Mouse (Mus musculus): ENCODE results near the gene Cdk20. TPM values are rescaled to one million over a fixed set of nuclear protein-coding genes. Genes with fewer than 3 reads are reported as not detected.

Cdk20 gene
- polyA plus RNA-seq, 1 experiment from 2014 or later, result 9.4 TPM

GRCm38 (mm10) chr13:64437801-64438200 is 5.7 kb downstream of the Cdk20 start:
- Histone ChIP-seq H3K27me3 (ENCODE audit: control insufficient read depth, insufficient read depth, low read length) (no peaks in the 10 kb centered on the region), H3K36me3 (ENCODE audit: control insufficient read depth, insufficient read depth, low read length) (no peaks in the 10 kb centered on the region), H3K9ac (ENCODE audit: low read length) (no peak overlapping the region), H3K4me2 (ENCODE audit: low read depth, low read length, severe bottlenecking) (no peak overlapping the region), H3K4me3 (ENCODE audit: low read depth, low read length) (no peak overlapping the region), H3K4me1 (replicated peaks; ENCODE audit: control insufficient read depth, insufficient read depth, low read length) (0 out of 2 replicates have a peak, but pooled peaks cover 3% of the 10 kb centered on the region), H3K27ac (ENCODE audit: low read depth, low read length) (no peak overlapping the region), H3K9me3 (ENCODE audit: control insufficient read depth, low read length) (no peaks in the 10 kb centered on the region)
- DNase-seq (ENCODE audit: low spot score) (no peak), ATAC-seq (replicated peaks; ENCODE audit: low FRiP score) (no peak)
- WGBS, result 84% methylated on average over 7 of the region's 7 CpGs

DNA sequence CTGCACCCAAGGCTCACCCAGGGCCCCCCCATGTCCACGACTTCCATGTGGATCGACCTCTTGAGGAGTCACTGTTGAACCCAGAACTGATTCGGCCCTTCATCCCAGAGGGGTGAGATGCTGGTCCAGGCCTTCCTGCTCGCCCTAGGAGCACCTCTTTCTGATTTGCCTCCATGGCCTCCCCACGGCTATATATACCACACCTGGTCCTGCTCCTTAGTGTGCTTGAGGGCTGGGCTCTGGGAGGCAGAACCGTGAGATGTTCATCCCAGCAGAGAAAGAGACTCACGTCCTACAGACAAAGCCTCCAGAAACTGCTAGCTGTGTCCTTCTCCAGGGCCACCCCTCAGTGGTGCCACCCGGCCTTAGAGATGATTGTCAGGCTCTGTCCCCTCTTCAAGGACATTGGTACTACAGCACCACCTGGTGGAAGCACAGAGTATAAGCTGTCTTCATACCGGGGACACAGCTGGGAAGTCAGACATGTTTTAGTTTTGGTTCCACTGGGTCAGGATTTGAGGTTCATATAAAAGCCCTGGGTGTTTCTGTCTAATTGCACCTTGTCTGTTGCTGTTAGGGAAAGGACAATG is 6.8 kb downstream of the Cdk20 start:
- 60% methylated on average over 9 of the region's 9 CpGs for WGBS
- H3K4me1 ChIP-seq (replicated peaks; ENCODE audit: control insufficient read depth, insufficient read depth, low read length), result no peaks in the 10 kb centered on the region
- no peak overlapping the region for H3K9ac ChIP-seq (ENCODE audit: low read length)
- no peak overlapping the region for H3K4me2 ChIP-seq (ENCODE audit: low read depth, low read length, severe bottlenecking)
- peak; percentile 75 for DNase-seq (ENCODE audit: low spot score)
- no peak overlapping the region for H3K4me3 ChIP-seq (ENCODE audit: low read depth, low read length)
- H3K27me3 ChIP-seq (ENCODE audit: control insufficient read depth, insufficient read depth, low read length), result no peaks in the 10 kb centered on the region
- no peaks in the 10 kb centered on the region for H3K9me3 ChIP-seq (ENCODE audit: control insufficient read depth, low read length)
- no peak overlapping the region for H3K27ac ChIP-seq (ENCODE audit: low read depth, low read length)
- no peaks in the 10 kb centered on the region for H3K36me3 ChIP-seq (ENCODE audit: control insufficient read depth, insufficient read depth, low read length)
- ATAC-seq (replicated peaks; ENCODE audit: low FRiP score), result peak; percentile 67

DNA sequence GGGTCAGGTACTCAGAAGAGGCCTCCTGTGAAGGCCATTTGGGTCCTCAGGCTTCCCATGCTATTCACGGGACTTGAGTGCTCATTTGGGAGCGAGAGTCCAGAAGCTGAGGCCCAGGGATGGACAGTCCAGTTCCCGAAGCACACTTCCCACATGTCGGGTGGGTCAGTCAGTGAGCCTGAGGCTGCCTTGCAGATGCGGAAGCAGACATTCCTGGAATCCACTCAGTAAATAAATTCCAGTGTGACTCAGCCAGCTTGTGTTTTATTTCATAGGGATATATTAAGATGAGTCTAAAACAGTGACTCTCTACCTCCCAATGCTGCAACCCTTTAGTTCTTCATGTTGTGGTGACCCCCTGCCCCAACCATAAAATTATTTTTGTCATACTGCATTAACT is 7.4 kb downstream of the Cdk20 start:
- Histone ChIP-seq H3K4me1 (replicated peaks; ENCODE audit: control insufficient read depth, insufficient read depth, low read length) (no peaks in the 10 kb centered on the region), H3K36me3 (ENCODE audit: control insufficient read depth, insufficient read depth, low read length) (no peaks in the 10 kb centered on the region), H3K27me3 (ENCODE audit: control insufficient read depth, insufficient read depth, low read length) (no peaks in the 10 kb centered on the region), H3K4me2 (ENCODE audit: low read depth, low read length, severe bottlenecking) (no peak overlapping the region), H3K27ac (ENCODE audit: low read depth, low read length) (no peak overlapping the region), H3K9me3 (ENCODE audit: control insufficient read depth, low read length) (no peaks in the 10 kb centered on the region), H3K9ac (ENCODE audit: low read length) (no peak overlapping the region), H3K4me3 (ENCODE audit: low read depth, low read length) (no peak overlapping the region)
- DNase-seq (ENCODE audit: low spot score) (no peak), ATAC-seq (replicated peaks; ENCODE audit: low FRiP score) (no peak; the same call in 1 of the 2 replicates)
- WGBS, result 78% methylated on average over 5 of the region's 5 CpGs

DNA sequence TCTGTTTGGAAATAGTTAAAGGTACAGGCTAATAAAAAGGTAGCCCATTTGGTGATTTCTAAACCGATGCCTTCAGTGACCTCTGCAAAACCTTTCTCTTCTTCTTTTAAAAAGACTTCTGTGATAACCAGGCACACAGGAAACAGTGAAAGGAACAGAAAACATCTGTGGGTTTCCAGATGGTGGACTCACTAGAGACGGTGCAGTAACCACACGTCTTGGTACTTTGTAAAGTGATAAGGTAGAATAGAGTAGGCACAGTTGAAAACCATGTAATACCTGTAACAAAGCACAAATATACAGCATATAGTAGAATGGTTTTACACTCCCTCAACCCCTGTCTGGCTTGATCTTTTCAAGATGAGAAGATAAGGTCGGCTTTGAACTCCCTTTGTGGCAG is 8.5 kb downstream of the Cdk20 start:
- Histone ChIP-seq H3K4me2 (ENCODE audit: low read depth, low read length, severe bottlenecking) (no peak overlapping the region), H3K4me1 (replicated peaks; ENCODE audit: control insufficient read depth, insufficient read depth, low read length) (no peaks in the 10 kb centered on the region), H3K36me3 (ENCODE audit: control insufficient read depth, insufficient read depth, low read length) (no peaks in the 10 kb centered on the region), H3K4me3 (ENCODE audit: low read depth, low read length) (no peak overlapping the region), H3K9me3 (ENCODE audit: control insufficient read depth, low read length) (no peaks in the 10 kb centered on the region), H3K27me3 (ENCODE audit: control insufficient read depth, insufficient read depth, low read length) (no peaks in the 10 kb centered on the region), H3K9ac (ENCODE audit: low read length) (no peak overlapping the region), H3K27ac (ENCODE audit: low read depth, low read length) (no peak overlapping the region)
- DNase-seq (ENCODE audit: low spot score), result no peak
- WGBS, result 84% methylated on average over 4 of the region's 4 CpGs
- ATAC-seq (replicated peaks; ENCODE audit: low FRiP score), result no peak

DNA sequence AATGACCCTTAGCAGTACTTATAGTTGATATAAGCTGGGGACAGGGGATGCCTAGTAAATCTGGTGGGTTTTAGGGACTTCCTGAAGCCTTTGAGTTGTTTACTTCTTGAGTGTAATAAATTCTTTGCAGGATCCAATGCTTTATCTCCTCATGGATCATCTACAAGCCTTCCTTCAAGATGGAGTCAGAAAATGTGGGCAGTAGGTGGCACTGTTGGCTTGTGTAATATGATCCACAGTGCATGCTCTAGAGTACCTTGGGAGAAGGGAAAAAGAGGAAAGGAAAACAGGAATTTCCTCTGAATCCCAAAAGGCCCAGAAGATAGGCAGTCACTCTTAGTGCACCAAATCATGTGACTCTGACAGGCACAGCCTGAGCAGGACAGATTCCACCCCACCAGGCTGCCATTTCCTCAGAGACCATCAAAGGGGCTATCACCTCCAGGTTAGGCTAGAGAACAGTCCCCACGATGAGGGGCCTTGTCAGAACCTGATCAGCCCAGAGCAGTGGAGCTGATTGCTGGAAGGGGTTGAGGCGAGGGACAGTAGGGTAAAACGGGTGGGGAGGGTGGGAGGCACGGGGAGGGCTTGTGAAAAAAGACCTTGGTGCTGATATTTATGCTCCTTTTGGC is 11.3 kb downstream of the Cdk20 start:
- Histone ChIP-seq H3K4me2 (ENCODE audit: low read depth, low read length, severe bottlenecking) (no peak overlapping the region), H3K4me1 (replicated peaks; ENCODE audit: control insufficient read depth, insufficient read depth, low read length) (no peaks in the 10 kb centered on the region), H3K27me3 (ENCODE audit: control insufficient read depth, insufficient read depth, low read length) (no peaks in the 10 kb centered on the region), H3K9me3 (ENCODE audit: control insufficient read depth, low read length) (no peaks in the 10 kb centered on the region), H3K27ac (ENCODE audit: low read depth, low read length) (no peak overlapping the region), H3K4me3 (ENCODE audit: low read depth, low read length) (no peak overlapping the region), H3K9ac (ENCODE audit: low read length) (no peak overlapping the region), H3K36me3 (ENCODE audit: control insufficient read depth, insufficient read depth, low read length) (no peaks in the 10 kb centered on the region)
- WGBS, result 65% methylated on average over 4 of the region's 4 CpGs
- DNase-seq (ENCODE audit: low spot score), result no peak
- 0 out of 2 replicates have a peak, but pooled peaks have one; percentile 47 for ATAC-seq (replicated peaks; ENCODE audit: low FRiP score)

- WGBS, result 78% methylated on average over 9 of the region's 9 CpGs
- DNase-seq (ENCODE audit: low spot score) (no peak), ATAC-seq (replicated peaks; ENCODE audit: low FRiP score) (no peak)
- Histone ChIP-seq H3K4me1 (replicated peaks; ENCODE audit: control insufficient read depth, insufficient read depth, low read length) (no peaks in the 10 kb centered on the region), H3K4me2 (ENCODE audit: low read depth, low read length, severe bottlenecking) (no peak overlapping the region), H3K27ac (ENCODE audit: low read depth, low read length) (no peak overlapping the region), H3K9ac (ENCODE audit: low read length) (no peak overlapping the region), H3K27me3 (ENCODE audit: control insufficient read depth, insufficient read depth, low read length) (no peaks in the 10 kb centered on the region), H3K36me3 (ENCODE audit: control insufficient read depth, insufficient read depth, low read length) (no peaks in the 10 kb centered on the region), H3K4me3 (ENCODE audit: low read depth, low read length) (no peak overlapping the region), H3K9me3 (ENCODE audit: control insufficient read depth, low read length) (no peaks in the 10 kb centered on the region)
Measured at GRCm38 (mm10) chr13:64445254-64445920, 13.3 kb downstream of the Cdk20 start.

DNA sequence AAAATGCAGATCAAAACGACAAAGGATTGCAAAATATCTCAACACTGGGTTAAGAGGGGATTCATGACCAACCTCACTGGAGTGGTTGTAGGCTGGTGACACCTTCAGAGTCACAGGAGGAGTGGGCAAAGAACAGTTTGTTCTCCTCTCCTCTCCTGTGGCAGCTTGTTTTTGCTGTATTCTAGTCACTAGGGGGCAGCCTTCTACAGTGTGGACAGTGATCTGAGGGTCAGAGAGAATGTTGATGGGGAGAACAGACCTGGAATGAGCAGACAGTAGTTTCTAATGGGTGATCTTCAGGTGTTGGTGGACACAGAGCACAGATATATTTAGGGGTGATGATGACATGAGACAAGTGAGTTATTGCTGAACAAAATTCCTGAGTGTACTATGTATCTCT is 15.8 kb downstream of the Cdk20 start:
- no peak overlapping the region for H3K27ac ChIP-seq (ENCODE audit: low read depth, low read length)
- H3K9ac ChIP-seq (ENCODE audit: low read length), result no peak overlapping the region
- no peak overlapping the region for H3K4me3 ChIP-seq (ENCODE audit: low read depth, low read length)
- 0% methylated on average over 1 of the region's 1 CpGs for WGBS
- ATAC-seq (replicated peaks; ENCODE audit: low FRiP score) (0 out of 2 replicates have a peak, but pooled peaks have one; percentile 51), DNase-seq (ENCODE audit: low spot score) (no peak)
- no peaks in the 10 kb centered on the region for H3K9me3 ChIP-seq (ENCODE audit: control insufficient read depth, low read length)
- no peak overlapping the region for H3K4me2 ChIP-seq (ENCODE audit: low read depth, low read length, severe bottlenecking)
- H3K36me3 ChIP-seq (ENCODE audit: control insufficient read depth, insufficient read depth, low read length), result no peaks in the 10 kb centered on the region
- no peaks in the 10 kb centered on the region for H3K4me1 ChIP-seq (replicated peaks; ENCODE audit: control insufficient read depth, insufficient read depth, low read length)
- no peaks in the 10 kb centered on the region for H3K27me3 ChIP-seq (ENCODE audit: control insufficient read depth, insufficient read depth, low read length)

DNA sequence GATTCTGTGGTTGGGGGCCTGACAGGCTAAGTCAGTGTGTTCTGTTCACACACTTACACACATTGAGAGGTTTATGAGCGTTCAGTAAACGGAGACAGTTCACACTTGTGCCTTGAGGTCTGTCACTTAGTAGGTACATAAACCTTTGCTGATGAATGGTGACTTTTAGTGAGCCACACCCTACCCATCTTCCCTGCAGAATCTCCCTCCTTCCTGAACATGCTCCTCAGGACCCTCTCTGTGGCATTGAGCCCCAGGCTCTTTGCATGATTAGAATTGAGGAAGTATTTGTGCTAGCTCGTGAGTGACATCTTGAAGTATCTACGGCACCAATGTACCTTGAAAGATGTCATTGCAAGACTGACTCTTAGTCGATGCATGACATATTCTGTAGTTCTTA is 16.6 kb downstream of the Cdk20 start:
- ATAC-seq (replicated peaks; ENCODE audit: low FRiP score), result no peak
- Histone ChIP-seq H3K27me3 (ENCODE audit: control insufficient read depth, insufficient read depth, low read length) (no peaks in the 10 kb centered on the region), H3K4me1 (replicated peaks; ENCODE audit: control insufficient read depth, insufficient read depth, low read length) (no peaks in the 10 kb centered on the region), H3K4me3 (ENCODE audit: low read depth, low read length) (no peak overlapping the region), H3K9ac (ENCODE audit: low read length) (no peak overlapping the region), H3K36me3 (ENCODE audit: control insufficient read depth, insufficient read depth, low read length) (no peaks in the 10 kb centered on the region), H3K27ac (ENCODE audit: low read depth, low read length) (no peak overlapping the region), H3K9me3 (ENCODE audit: control insufficient read depth, low read length) (no peaks in the 10 kb centered on the region), H3K4me2 (ENCODE audit: low read depth, low read length, severe bottlenecking) (no peak overlapping the region)
- WGBS, result 87% methylated on average over 5 of the region's 5 CpGs
- DNase-seq (ENCODE audit: low spot score), result no peak
